ENCODE assay signal across 26 mouse cellular contexts in the genomic region with DNA sequence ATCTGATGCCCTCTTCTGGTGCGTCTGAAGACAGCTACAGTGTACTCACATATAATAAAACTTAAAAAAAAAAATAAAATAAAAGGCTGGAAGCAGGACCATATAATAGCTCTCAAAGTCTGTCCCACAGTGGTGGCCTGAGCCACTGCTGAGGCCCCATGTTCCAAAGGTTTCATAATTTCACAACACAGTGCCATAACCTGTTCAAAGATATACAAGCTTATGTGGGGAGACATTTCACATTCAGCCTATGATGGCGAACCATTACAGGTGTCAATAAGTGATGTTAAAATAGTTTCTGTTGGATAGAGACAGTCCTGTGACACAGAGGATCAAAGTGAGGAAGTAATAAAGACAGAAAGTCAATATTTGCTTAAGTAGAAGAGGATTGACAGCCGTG.
"Had no signal": no experiment of that assay in that cellular context is flagged by ENCODE, and none has a peak within 500 bp of the region (broad histone marks: within the 10 kb centered on the region; RNA-seq: fewer than 3 reads in every experiment).

No protein-coding gene starts in this region.

- H3K4me1 ChIP-seq: hindbrain, embryonic 13.5 days; hindbrain, embryonic 15.5 days; kidney, embryonic 15.5 days; limb, embryonic 10.5 days; liver, embryonic 13.5 days had no signal

- DNase-seq: gastrocnemius, postnatal 14 days; gastrocnemius, postnatal 36 days; heart, adult 11 months; heart, adult 2 months; heart, postnatal 14 days; heart, postnatal 36 days; kidney, adult 11 months; kidney, adult 2 months; kidney, adult 9 months; kidney, postnatal 14 days; kidney, postnatal 4 days; liver; liver, embryonic 13.5 days had no signal

- H3K9me3 ChIP-seq: heart, embryonic 13.5 days; heart, embryonic 15.5 days; hindbrain, embryonic 13.5 days; hindbrain, embryonic 15.5 days; kidney, embryonic 15.5 days; limb, embryonic 10.5 days; limb, embryonic 12.5 days; liver, embryonic 13.5 days had no signal

- H3K27ac ChIP-seq: heart, adult 2 months; heart, embryonic 13.5 days; heart, embryonic 15.5 days; hindbrain, embryonic 13.5 days; hindbrain, embryonic 15.5 days; hindbrain, postnatal 0 days; kidney, embryonic 15.5 days; kidney, postnatal 0 days; layer of hippocampus, adult 2 months; left cerebral cortex, adult 2 months; limb, embryonic 10.5 days; limb, embryonic 12.5 days; liver, embryonic 13.5 days had no signal

- H3K4me3 ChIP-seq: heart, adult 2 months; heart, embryonic 13.5 days; heart, embryonic 15.5 days; hindbrain, embryonic 13.5 days; hindbrain, embryonic 15.5 days; kidney, embryonic 15.5 days; layer of hippocampus, adult 2 months; left cerebral cortex, adult 2 months; limb, embryonic 10.5 days; limb, embryonic 12.5 days; liver, embryonic 13.5 days had no signal

- H3K36me3 ChIP-seq: heart, embryonic 13.5 days; heart, embryonic 15.5 days; hindbrain, embryonic 13.5 days; hindbrain, embryonic 15.5 days; kidney, embryonic 15.5 days; limb, embryonic 10.5 days; limb, embryonic 12.5 days; liver, embryonic 13.5 days had no signal

- H3K9ac ChIP-seq: heart, embryonic 13.5 days; heart, embryonic 15.5 days; hindbrain, embryonic 13.5 days; hindbrain, embryonic 15.5 days; kidney, embryonic 15.5 days; limb, embryonic 12.5 days; liver, embryonic 13.5 days had no signal

- ATAC-seq: hindbrain, postnatal 0 days had no signal

- H3K4me2 ChIP-seq: heart, embryonic 11.5 days; heart, embryonic 13.5 days; heart, embryonic 15.5 days; hindbrain, embryonic 13.5 days; hindbrain, embryonic 15.5 days; kidney, embryonic 15.5 days; limb, embryonic 12.5 days; liver, embryonic 11.5 days; liver, embryonic 13.5 days had no signal

- H3K27me3 ChIP-seq: heart, embryonic 13.5 days; heart, embryonic 15.5 days; hindbrain, embryonic 13.5 days; hindbrain, embryonic 15.5 days; kidney, embryonic 15.5 days; limb, embryonic 12.5 days; liver, embryonic 13.5 days had no signal
